Mouse (Mus musculus): ENCODE results near the gene Tmem169. TPM values are rescaled to one million over a fixed set of nuclear protein-coding genes. Genes with fewer than 3 reads are reported as not detected.

Gene Tmem169
- polyA plus RNA-seq, 1 experiment from 2014 or later = 11.9 TPM

- no peak for DNase-seq (ENCODE audit: low spot score)
- Histone ChIP-seq H3K27me3 (ENCODE audit: control insufficient read depth, insufficient read depth, low read length) (no peaks in the 10 kb centered on the region), H3K4me3 (ENCODE audit: low read depth, low read length) (no peak overlapping the region), H3K27ac (ENCODE audit: low read depth, low read length) (no peak overlapping the region), H3K9me3 (ENCODE audit: control insufficient read depth, low read length) (no peaks in the 10 kb centered on the region), H3K4me2 (ENCODE audit: low read depth, low read length, severe bottlenecking) (no peak overlapping the region), H3K9ac (ENCODE audit: low read length) (no peak overlapping the region), H3K4me1 (replicated peaks; ENCODE audit: control insufficient read depth, insufficient read depth, low read length) (0 out of 2 replicates have a peak, but pooled peaks cover 2% of the 10 kb centered on the region), H3K36me3 (ENCODE audit: control insufficient read depth, insufficient read depth, low read length) (no peaks in the 10 kb centered on the region)
- no peak for ATAC-seq (replicated peaks; ENCODE audit: low FRiP score)
- 97% methylated on average over 4 of the region's 4 CpGs for WGBS
Measured at GRCm38 (mm10) chr1:72290896-72291295, 6.7 kb downstream of the Tmem169 start.

GRCm38 (mm10) chr1:72291421-72291820 is 7.3 kb downstream of the Tmem169 start:
- DNase-seq (ENCODE audit: low spot score) (no peak), ATAC-seq (replicated peaks; ENCODE audit: low FRiP score) (no peak)
- Histone ChIP-seq H3K4me3 (ENCODE audit: low read depth, low read length) (no peak overlapping the region), H3K4me1 (replicated peaks; ENCODE audit: control insufficient read depth, insufficient read depth, low read length) (0 out of 2 replicates have a peak, but pooled peaks cover 2% of the 10 kb centered on the region), H3K36me3 (ENCODE audit: control insufficient read depth, insufficient read depth, low read length) (no peaks in the 10 kb centered on the region), H3K27me3 (ENCODE audit: control insufficient read depth, insufficient read depth, low read length) (no peaks in the 10 kb centered on the region), H3K4me2 (ENCODE audit: low read depth, low read length, severe bottlenecking) (no peak overlapping the region), H3K9ac (ENCODE audit: low read length) (no peak overlapping the region), H3K27ac (ENCODE audit: low read depth, low read length) (no peak overlapping the region), H3K9me3 (ENCODE audit: control insufficient read depth, low read length) (no peaks in the 10 kb centered on the region)
- WGBS = 89% methylated on average over 4 of the region's 4 CpGs

- ATAC-seq (replicated peaks; ENCODE audit: low FRiP score) (no peak), DNase-seq (ENCODE audit: low spot score) (no peak)
- H3K9ac ChIP-seq (ENCODE audit: low read length) = no peak overlapping the region
- H3K4me2 ChIP-seq (ENCODE audit: low read depth, low read length, severe bottlenecking) = no peak overlapping the region
- H3K4me1 ChIP-seq (replicated peaks; ENCODE audit: control insufficient read depth, insufficient read depth, low read length) = 0 out of 2 replicates have a peak, but pooled peaks cover 2% of the 10 kb centered on the region
- H3K9me3 ChIP-seq (ENCODE audit: control insufficient read depth, low read length) = no peaks in the 10 kb centered on the region
- H3K4me3 ChIP-seq (ENCODE audit: low read depth, low read length) = no peak overlapping the region
- no peaks in the 10 kb centered on the region for H3K27me3 ChIP-seq (ENCODE audit: control insufficient read depth, insufficient read depth, low read length)
- no peak overlapping the region for H3K27ac ChIP-seq (ENCODE audit: low read depth, low read length)
- WGBS = 92% methylated on average over 2 of the region's 2 CpGs
- H3K36me3 ChIP-seq (ENCODE audit: control insufficient read depth, insufficient read depth, low read length) = no peaks in the 10 kb centered on the region
Measured at GRCm38 (mm10) chr1:72291925-72292324, 7.8 kb downstream of the Tmem169 start.

GRCm38 (mm10) chr1:72293869-72294663 is 9.9 kb downstream of the Tmem169 start:
- no peak overlapping the region for H3K9ac ChIP-seq (ENCODE audit: low read length)
- no peak overlapping the region for H3K4me3 ChIP-seq (ENCODE audit: low read depth, low read length)
- H3K27me3 ChIP-seq (ENCODE audit: control insufficient read depth, insufficient read depth, low read length) = no peaks in the 10 kb centered on the region
- 72% methylated on average over 4 of the region's 4 CpGs for WGBS
- ATAC-seq (replicated peaks; ENCODE audit: low FRiP score) (no peak), DNase-seq (ENCODE audit: low spot score) (no peak)
- H3K4me1 ChIP-seq (replicated peaks; ENCODE audit: control insufficient read depth, insufficient read depth, low read length) = no peaks in the 10 kb centered on the region
- H3K9me3 ChIP-seq (ENCODE audit: control insufficient read depth, low read length) = no peaks in the 10 kb centered on the region
- H3K4me2 ChIP-seq (ENCODE audit: low read depth, low read length, severe bottlenecking) = no peak overlapping the region
- no peaks in the 10 kb centered on the region for H3K36me3 ChIP-seq (ENCODE audit: control insufficient read depth, insufficient read depth, low read length)
- H3K27ac ChIP-seq (ENCODE audit: low read depth, low read length) = no peak overlapping the region

GRCm38 (mm10) chr1:72295746-72296145 is 11.6 kb downstream of the Tmem169 start:
- no peak overlapping the region for H3K4me2 ChIP-seq (ENCODE audit: low read depth, low read length, severe bottlenecking)
- no peak for ATAC-seq (replicated peaks; ENCODE audit: low FRiP score)
- no peaks in the 10 kb centered on the region for H3K4me1 ChIP-seq (replicated peaks; ENCODE audit: control insufficient read depth, insufficient read depth, low read length)
- no peaks in the 10 kb centered on the region for H3K9me3 ChIP-seq (ENCODE audit: control insufficient read depth, low read length)
- H3K36me3 ChIP-seq (ENCODE audit: control insufficient read depth, insufficient read depth, low read length) = no peaks in the 10 kb centered on the region
- H3K9ac ChIP-seq (ENCODE audit: low read length) = no peak overlapping the region
- WGBS = 89% methylated on average over 8 of the region's 8 CpGs
- no peak for DNase-seq (ENCODE audit: low spot score)
- H3K27ac ChIP-seq (ENCODE audit: low read depth, low read length) = no peak overlapping the region
- H3K4me3 ChIP-seq (ENCODE audit: low read depth, low read length) = no peak overlapping the region
- H3K27me3 ChIP-seq (ENCODE audit: control insufficient read depth, insufficient read depth, low read length) = no peaks in the 10 kb centered on the region

GRCm38 (mm10) chr1:72301845-72302244 is 17.7 kb downstream of the Tmem169 start:
- no peak overlapping the region for H3K4me3 ChIP-seq (ENCODE audit: low read depth, low read length)
- H3K4me1 ChIP-seq (replicated peaks; ENCODE audit: control insufficient read depth, insufficient read depth, low read length) = no peaks in the 10 kb centered on the region
- ATAC-seq (replicated peaks; ENCODE audit: low FRiP score) (no peak), DNase-seq (ENCODE audit: low spot score) (no peak)
- no peak overlapping the region for H3K9ac ChIP-seq (ENCODE audit: low read length)
- H3K9me3 ChIP-seq (ENCODE audit: control insufficient read depth, low read length) = no peaks in the 10 kb centered on the region
- no peaks in the 10 kb centered on the region for H3K36me3 ChIP-seq (ENCODE audit: control insufficient read depth, insufficient read depth, low read length)
- no peaks in the 10 kb centered on the region for H3K27me3 ChIP-seq (ENCODE audit: control insufficient read depth, insufficient read depth, low read length)
- no peak overlapping the region for H3K4me2 ChIP-seq (ENCODE audit: low read depth, low read length, severe bottlenecking)
- WGBS = 87% methylated on average over 1 of the region's 1 CpGs
- H3K27ac ChIP-seq (ENCODE audit: low read depth, low read length) = no peak overlapping the region

- no peak overlapping the region for H3K27ac ChIP-seq (ENCODE audit: low read depth, low read length)
- no peak overlapping the region for H3K4me3 ChIP-seq (ENCODE audit: low read depth, low read length)
- no peaks in the 10 kb centered on the region for H3K36me3 ChIP-seq (ENCODE audit: control insufficient read depth, insufficient read depth, low read length)
- no peaks in the 10 kb centered on the region for H3K4me1 ChIP-seq (replicated peaks; ENCODE audit: control insufficient read depth, insufficient read depth, low read length)
- H3K27me3 ChIP-seq (ENCODE audit: control insufficient read depth, insufficient read depth, low read length) = no peaks in the 10 kb centered on the region
- H3K4me2 ChIP-seq (ENCODE audit: low read depth, low read length, severe bottlenecking) = no peak overlapping the region
- whole genome bisulfite sequencing = 50% methylated on average over 3 of the region's 3 CpGs
- H3K9me3 ChIP-seq (ENCODE audit: control insufficient read depth, low read length) = no peaks in the 10 kb centered on the region
- ATAC-seq (replicated peaks; ENCODE audit: low FRiP score) = no peak
- DNase-seq (ENCODE audit: low spot score) = no peak
- no peak overlapping the region; the same call in 1 of the 2 replicates for H3K9ac ChIP-seq (ENCODE audit: low read length)
Measured at GRCm38 (mm10) chr1:72306241-72306640, 22.1 kb downstream of the Tmem169 start.

- no peaks in the 10 kb centered on the region for H3K9me3 ChIP-seq (ENCODE audit: control insufficient read depth, low read length)
- H3K9ac ChIP-seq (ENCODE audit: low read length) = peak overlapping the region; percentile 88
- H3K36me3 ChIP-seq (ENCODE audit: control insufficient read depth, insufficient read depth, low read length) = no peaks in the 10 kb centered on the region
- 4% methylated on average over 11 of the region's 11 CpGs for WGBS
- ATAC-seq (replicated peaks; ENCODE audit: low FRiP score) (peak; percentile 85), DNase-seq (ENCODE audit: low spot score) (no peak)
- no peaks in the 10 kb centered on the region for H3K4me1 ChIP-seq (replicated peaks; ENCODE audit: control insufficient read depth, insufficient read depth, low read length)
- no peaks in the 10 kb centered on the region for H3K27me3 ChIP-seq (ENCODE audit: control insufficient read depth, insufficient read depth, low read length)
- peak overlapping the region; percentile 56; the same call in 1 of the 2 replicates for H3K4me3 ChIP-seq (ENCODE audit: low read depth, low read length)
- H3K27ac ChIP-seq (ENCODE audit: low read depth, low read length) = peak overlapping the region; percentile 82
- H3K4me2 ChIP-seq (ENCODE audit: low read depth, low read length, severe bottlenecking) = peak overlapping the region; percentile 53
Measured at GRCm38 (mm10) chr1:72306679-72307181, 22.6 kb downstream of the Tmem169 start.

All from forebrain, embryonic 11.5 days (tissue).